Mouse (Mus musculus) lung, embryonic 16.5 days (tissue): Measurements from ENCODE around the gene Hdgfl2. TPM values are rescaled to one million over a fixed set of nuclear protein-coding genes. Genes with fewer than 3 reads are reported as not detected.

Source experiments
- ATAC-seq: fragments of 200-750 bp; cut with Nextera tagmentation; 2 replicates; pipeline ENCODE4 v1.8.0; 2017; ENCODE audit warnings: low read depth, mild to moderate bottlenecking, moderate library complexity
- H3K27ac ChIP-seq: fragments of 300-500 bp; sonication (generic); 2 replicates; pipeline ENCODE4 v1.5.1; 2014; ENCODE audit warnings: mild to moderate bottlenecking, control low read depth, low read length
- H3K27me3 ChIP-seq: fragments of 300-500 bp; sonication (generic); 2 replicates; pipeline ENCODE4 v1.6.1; 2014; ENCODE audit warnings: low read depth, low read length, mixed read lengths; ENCODE audit not compliant: control insufficient read depth, insufficient read depth
- H3K36me3 ChIP-seq: fragments of 300-500 bp; sonication (generic); 2 replicates; pipeline ENCODE4 v1.6.1; 2014; ENCODE audit warnings: low read length; ENCODE audit not compliant: control insufficient read depth, insufficient read depth
- H3K4me1 ChIP-seq: fragments of 300-500 bp; sonication (generic); replicated peaks from 2 replicates; pipeline ENCODE4 v1.6.1; 2014; ENCODE audit warnings: low read length, mixed read lengths; ENCODE audit not compliant: control insufficient read depth, insufficient read depth
- H3K4me2 ChIP-seq: fragments of 300-500 bp; sonication (generic); 2 replicates; pipeline ENCODE4 v1.6.1; 2014; ENCODE audit warnings: low read depth, low read length, control low read depth
- H3K4me3 ChIP-seq: fragments of 300-500 bp; sonication (generic); 2 replicates; pipeline ENCODE4 v1.5.1; 2014; ENCODE audit warnings: mild to moderate bottlenecking, low read length, control low read depth
- H3K9ac ChIP-seq: fragments of 300-500 bp; sonication (generic); 2 replicates; pipeline ENCODE4 v1.6.1; 2014; ENCODE audit warnings: low read length, control low read depth
- H3K9me3 ChIP-seq: fragments of 300-500 bp; sonication (generic); 2 replicates; pipeline ENCODE4 v1.6.1; 2016; ENCODE audit warnings: low read length; ENCODE audit not compliant: control insufficient read depth
- WGBS: fragments of 180-500 bp; shearing (Covaris S2); extraction: QIAGEN DNeasy Blood & Tissue Kit; methylation state at CpG from one replicate; pipeline ENCODE4 v1.1.7; 2014; 5-methylcytosine and 5-hydroxymethylcytosine counted together
- polyA plus RNA-seq: library from polyadenylated mRNA; unstranded; fragments of >200 nt; fragmentation: Nextera tagmentation; extraction: Ambion mirVana; gene quantifications from 2 replicates; pipeline ENCODE4 v1.2.1, GENCODE M21; 2015

Hdgfl2 gene
- polyA plus RNA-seq, 1 experiment from 2014 or later, result 96.7 TPM

GRCm38 (mm10) chr17:56128246-56128645, 48.8 kb downstream of the Hdgfl2 start:
- H3K27ac ChIP-seq, result no peak overlapping the region
- peaks cover 8% of the 10 kb centered on the region for H3K4me1 ChIP-seq
- 63% methylated on average over 15 of the region's 15 CpGs for WGBS
- H3K9ac ChIP-seq, result no peak overlapping the region
- no peak overlapping the region for H3K4me3 ChIP-seq
- no peak overlapping the region for H3K4me2 ChIP-seq
- no peak for ATAC-seq
- no peaks in the 10 kb centered on the region for H3K36me3 ChIP-seq
- H3K9me3 ChIP-seq, result no peaks in the 10 kb centered on the region
- H3K27me3 ChIP-seq, result peaks cover 13% of the 10 kb centered on the region

GRCm38 (mm10) chr17:56131136-56131535, 51.7 kb downstream of the Hdgfl2 start:
- WGBS, result 85% methylated on average over 10 of the region's 10 CpGs

GRCm38 (mm10) chr17:56131814-56132213, 52.4 kb downstream of the Hdgfl2 start:
- WGBS, result 40% methylated on average over 7 of the region's 7 CpGs
- Histone ChIP-seq H3K9ac (no peak overlapping the region), H3K9me3 (no peaks in the 10 kb centered on the region)

More at GRCm38 (mm10) chr17:56131136-56131535, 51.7 kb downstream of the Hdgfl2 start:
- peaks cover 12% of the 10 kb centered on the region for H3K4me1 ChIP-seq
- H3K27ac ChIP-seq, result no peak overlapping the region
- no peak overlapping the region for H3K4me3 ChIP-seq
- H3K9ac ChIP-seq, result no peak overlapping the region
- no peaks in the 10 kb centered on the region for H3K36me3 ChIP-seq
- no peak for ATAC-seq
- no peaks in the 10 kb centered on the region for H3K9me3 ChIP-seq
- no peak overlapping the region for H3K4me2 ChIP-seq
- no peaks in the 10 kb centered on the region for H3K27me3 ChIP-seq

GRCm38 (mm10) chr17:56132661-56133060, 53.2 kb downstream of the Hdgfl2 start:
- Histone ChIP-seq H3K27me3 (no peaks in the 10 kb centered on the region), H3K9me3 (no peaks in the 10 kb centered on the region), H3K4me2 (peak overlapping the region; percentile 25), H3K4me3 (0 out of 2 replicates have a peak overlapping the region, but pooled peaks have one; percentile 7), H3K36me3 (no peaks in the 10 kb centered on the region), H3K27ac (no peak overlapping the region), H3K4me1 (peaks cover 12% of the 10 kb centered on the region), H3K9ac (0 out of 2 replicates have a peak overlapping the region, but pooled peaks have one; percentile 5)
- no peak for ATAC-seq
- WGBS, result 5% methylated on average over 14 of the region's 14 CpGs

More at GRCm38 (mm10) chr17:56131814-56132213, 52.4 kb downstream of the Hdgfl2 start:
- Histone ChIP-seq H3K4me1 (peaks cover 12% of the 10 kb centered on the region), H3K4me2 (no peak overlapping the region), H3K36me3 (no peaks in the 10 kb centered on the region), H3K27ac (no peak overlapping the region), H3K27me3 (no peaks in the 10 kb centered on the region), H3K4me3 (no peak overlapping the region)
- no peak for ATAC-seq

- no peaks in the 10 kb centered on the region for H3K9me3 ChIP-seq
- H3K4me2 ChIP-seq, result peak overlapping the region; percentile 66
- H3K4me1 ChIP-seq, result peaks cover 13% of the 10 kb centered on the region
- H3K9ac ChIP-seq, result peak overlapping the region; percentile 55
- peak overlapping the region; percentile 91 for H3K27ac ChIP-seq
- peak overlapping the region; percentile 40 for H3K4me3 ChIP-seq
- peak; percentile 84 for ATAC-seq
- no peaks in the 10 kb centered on the region for H3K36me3 ChIP-seq
- H3K27me3 ChIP-seq, result peaks cover 2% of the 10 kb centered on the region; the same call in 1 of the 2 replicates
- WGBS, result 13% methylated on average over 20 of the region's 21 CpGs
These were observed 54.3 kb downstream of the Hdgfl2 start for GRCm38 (mm10) chr17:56133457-56134363.

GRCm38 (mm10) chr17:56134463-56134971, 55.1 kb downstream of the Hdgfl2 start:
- H3K36me3 ChIP-seq, result no peaks in the 10 kb centered on the region
- H3K27me3 ChIP-seq, result peaks cover 10% of the 10 kb centered on the region
- ATAC-seq, result peak; percentile 39
- H3K27ac ChIP-seq, result peak overlapping the region; percentile 91
- peak overlapping the region; percentile 40 for H3K4me3 ChIP-seq
- H3K4me2 ChIP-seq, result peak overlapping the region; percentile 66
- H3K9ac ChIP-seq, result peak overlapping the region; percentile 48
- no peaks in the 10 kb centered on the region for H3K9me3 ChIP-seq
- H3K4me1 ChIP-seq, result peaks cover 16% of the 10 kb centered on the region
- WGBS, result 2% methylated on average over 27 of the region's 27 CpGs

- no peak overlapping the region for H3K9ac ChIP-seq
- peaks cover 20% of the 10 kb centered on the region for H3K4me1 ChIP-seq
- H3K4me2 ChIP-seq, result no peak overlapping the region
- 72% methylated on average over 7 of the region's 7 CpGs for WGBS
- no peaks in the 10 kb centered on the region for H3K9me3 ChIP-seq
- ATAC-seq, result no peak
- H3K27ac ChIP-seq, result no peak overlapping the region
- H3K4me3 ChIP-seq, result no peak overlapping the region
- H3K27me3 ChIP-seq, result peaks cover 29% of the 10 kb centered on the region
- no peaks in the 10 kb centered on the region for H3K36me3 ChIP-seq
These were observed 57.1 kb downstream of the Hdgfl2 start for GRCm38 (mm10) chr17:56136558-56136957.

GRCm38 (mm10) chr17:56137839-56138613, 58.6 kb downstream of the Hdgfl2 start:
- H3K9ac ChIP-seq, result no peak overlapping the region
- peaks cover 28% of the 10 kb centered on the region for H3K4me1 ChIP-seq
- H3K4me2 ChIP-seq, result 0 out of 2 replicates have a peak overlapping the region, but pooled peaks have one; percentile 9
- ATAC-seq, result no peak
- H3K27ac ChIP-seq, result no peak overlapping the region
- H3K9me3 ChIP-seq, result no peaks in the 10 kb centered on the region
- H3K27me3 ChIP-seq, result peaks cover 44% of the 10 kb centered on the region
- H3K36me3 ChIP-seq, result no peaks in the 10 kb centered on the region
- no peak overlapping the region for H3K4me3 ChIP-seq
- WGBS, result 24% methylated on average over 25 of the region's 25 CpGs
